Mouse (Mus musculus) stomach, postnatal 0 days (tissue): ENCODE data around the gene AI661453.

Source experiments
- CTCF ChIP-seq: IDR thresholded peaks from 2 replicates; pipeline ENCODE4 v1.5.1; 2016; ENCODE audit warnings: antibody characterized with exemption, low read depth, mild to moderate bottlenecking, moderate library complexity
- EP300 ChIP-seq: optimal IDR thresholded peaks from 2 replicates; pipeline ENCODE3; 2016; ENCODE audit warnings: antibody characterized with exemption

DNA sequence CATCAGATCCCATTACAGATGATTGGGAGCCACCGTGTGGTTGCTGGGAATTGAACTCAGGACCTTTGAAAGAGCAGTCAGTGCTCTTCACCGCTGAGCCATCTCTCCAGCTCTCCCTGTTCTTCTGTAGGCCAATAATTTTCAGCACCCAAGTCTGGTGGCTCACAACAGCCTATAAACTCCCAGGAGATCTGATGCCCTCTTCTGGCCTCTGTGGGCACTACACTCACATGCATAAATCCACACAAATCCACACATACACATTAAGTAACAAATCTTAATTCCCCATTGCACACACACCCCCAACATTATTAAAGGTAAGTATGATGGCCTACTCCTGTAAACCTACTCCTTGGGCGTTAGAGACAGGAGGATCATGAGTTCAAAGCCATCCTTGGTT is 79.8 kb downstream of the AI661453 start:
- TF ChIP-seq EP300: no peak
- TF ChIP-seq CTCF: peak; percentile 52
